Mouse (Mus musculus) limb, embryonic 13.5 days (tissue): ENCODE results near the gene Ift81. TPM values are rescaled to one million over a fixed set of nuclear protein-coding genes. Genes with fewer than 3 reads are reported as not detected.

Experiments
- ATAC-seq: fragments of 200-750 bp; cut with Nextera tagmentation; 2 replicates; pipeline ENCODE4 v1.8.0; 2017; ENCODE audit warnings: low read depth, moderate number of reproducible peaks, moderate TSS enrichment; ENCODE audit not compliant: low FRiP score
- H3K27ac ChIP-seq: fragments of 300-500 bp; sonication (generic); 2 replicates; pipeline ENCODE4 v1.5.1; 2015; ENCODE audit warnings: inconsistent platforms, mild to moderate bottlenecking, moderate library complexity
- H3K27me3 ChIP-seq: fragments of 300-500 bp; sonication (generic); 2 replicates; pipeline ENCODE4 v1.6.1; 2015; ENCODE audit warnings: mild to moderate bottlenecking, inconsistent platforms
- H3K36me3 ChIP-seq: fragments of 300-500 bp; sonication (generic); 2 replicates; pipeline ENCODE4 v1.6.1; 2015; ENCODE audit warnings: inconsistent platforms, mild to moderate bottlenecking, moderate library complexity
- H3K4me1 ChIP-seq: fragments of 300-500 bp; sonication (generic); 2 replicates; pipeline ENCODE4 v1.6.1; 2015; ENCODE audit warnings: inconsistent platforms
- H3K4me2 ChIP-seq: fragments of 300-500 bp; sonication (generic); replicated peaks from 2 replicates; pipeline ENCODE4 v1.6.1; 2015; ENCODE audit warnings: inconsistent platforms, mild to moderate bottlenecking, moderate library complexity
- H3K4me3 ChIP-seq: fragments of 300-500 bp; sonication (generic); 2 replicates; pipeline ENCODE4 v1.5.1; 2015; ENCODE audit warnings: moderate library complexity, mild to moderate bottlenecking, inconsistent platforms
- H3K9ac ChIP-seq: fragments of 300-500 bp; sonication (generic); 2 replicates; pipeline ENCODE4 v1.6.1; 2015; ENCODE audit warnings: mild to moderate bottlenecking, inconsistent platforms
- H3K9me3 ChIP-seq: fragments of 300-500 bp; sonication (generic); 2 replicates; pipeline ENCODE4 v1.6.1; 2016; ENCODE audit warnings: inconsistent platforms
- WGBS: fragments of 180-500 bp; shearing (Covaris S2); methylation state at CpG from one replicate; pipeline ENCODE4 v1.1.7; 2015; 5-methylcytosine and 5-hydroxymethylcytosine counted together
- polyA plus RNA-seq: library from polyadenylated mRNA; unstranded; fragments of >200 nt; fragmentation: Nextera tagmentation; extraction: Ambion mirVana; gene quantifications from 2 replicates; pipeline ENCODE4 v1.2.1, GENCODE M21; 2015

Gene Ift81
- polyA plus RNA-seq, 1 experiment from 2014 or later = 50.7 TPM

DNA sequence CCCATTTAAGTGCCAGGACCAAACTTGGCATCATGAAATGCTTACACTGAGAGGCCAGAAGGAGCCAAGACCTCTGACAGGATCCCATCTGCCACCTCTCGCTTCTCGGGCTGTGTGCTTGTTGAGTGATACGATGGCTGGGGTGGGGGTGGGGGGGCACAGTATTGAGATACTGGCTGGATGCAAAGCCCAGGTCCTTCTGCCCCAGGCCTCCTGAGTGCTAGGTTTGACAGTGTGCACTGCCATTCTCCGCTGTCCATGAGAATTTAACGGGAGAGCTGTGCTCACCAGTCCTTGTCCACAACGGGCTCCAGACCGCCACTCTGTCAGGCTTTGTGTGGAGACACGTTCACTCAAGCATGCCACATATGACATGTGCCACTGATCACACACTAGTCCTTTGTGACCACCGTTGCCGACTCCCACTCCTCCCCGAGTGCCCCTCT, 105.4 kb downstream of the Ift81 start:
- H3K27ac ChIP-seq = no peak overlapping the region
- H3K4me3 ChIP-seq = no peak overlapping the region
- H3K27me3 ChIP-seq = no peaks in the 10 kb centered on the region
- 92% methylated on average over 11 of the region's 11 CpGs for WGBS
- no peaks in the 10 kb centered on the region for H3K36me3 ChIP-seq
- no peak overlapping the region for H3K9ac ChIP-seq
- H3K4me1 ChIP-seq = peaks cover 26% of the 10 kb centered on the region
- H3K4me2 ChIP-seq = no peak overlapping the region
- no peaks in the 10 kb centered on the region for H3K9me3 ChIP-seq
- no peak for ATAC-seq

DNA sequence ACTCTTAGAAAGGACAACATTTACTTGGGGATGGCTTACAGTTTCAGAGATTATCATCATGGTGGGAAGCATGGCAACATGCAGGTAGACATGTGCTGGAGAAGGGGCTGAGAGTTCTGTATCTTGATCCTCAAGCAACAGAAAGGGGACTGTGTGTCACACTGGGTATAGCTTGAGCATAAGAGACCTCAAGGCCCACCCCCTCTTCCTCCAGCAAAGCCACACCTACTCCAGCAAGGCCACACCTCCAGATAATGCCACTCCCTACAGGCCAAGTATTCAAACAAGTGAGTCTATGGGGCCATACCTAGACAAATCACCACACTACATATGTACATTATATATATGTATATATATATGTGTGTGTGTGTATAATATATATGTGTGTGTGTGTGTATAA, 106.9 kb downstream of the Ift81 start:
- Histone ChIP-seq H3K4me2 (no peak overlapping the region), H3K4me1 (peaks cover 34% of the 10 kb centered on the region), H3K36me3 (no peaks in the 10 kb centered on the region), H3K4me3 (no peak overlapping the region), H3K27ac (no peak overlapping the region), H3K9me3 (no peaks in the 10 kb centered on the region), H3K27me3 (no peaks in the 10 kb centered on the region), H3K9ac (no peak overlapping the region)
- ATAC-seq = no peak

DNA sequence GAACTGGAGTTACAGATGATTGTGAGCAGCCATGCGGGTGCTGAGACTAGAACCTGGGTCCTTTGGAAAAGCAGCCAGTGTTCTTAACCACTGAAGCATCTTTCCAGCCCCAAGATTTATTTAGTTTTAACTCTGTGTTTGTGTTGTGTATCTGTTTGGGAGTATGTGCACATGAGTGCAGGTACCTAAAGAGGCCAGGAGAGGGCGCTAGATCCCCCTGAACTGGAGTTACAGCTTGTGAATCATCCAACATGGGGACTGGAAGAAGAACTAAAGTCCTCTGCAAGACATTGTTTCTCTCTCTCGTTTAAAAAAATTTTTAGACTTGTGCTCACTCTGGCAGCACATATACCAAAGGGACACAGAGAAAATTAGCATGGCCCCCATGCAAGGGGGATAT, 107.9 kb downstream of the Ift81 start:
- H3K4me1 ChIP-seq = peaks cover 25% of the 10 kb centered on the region

DNA sequence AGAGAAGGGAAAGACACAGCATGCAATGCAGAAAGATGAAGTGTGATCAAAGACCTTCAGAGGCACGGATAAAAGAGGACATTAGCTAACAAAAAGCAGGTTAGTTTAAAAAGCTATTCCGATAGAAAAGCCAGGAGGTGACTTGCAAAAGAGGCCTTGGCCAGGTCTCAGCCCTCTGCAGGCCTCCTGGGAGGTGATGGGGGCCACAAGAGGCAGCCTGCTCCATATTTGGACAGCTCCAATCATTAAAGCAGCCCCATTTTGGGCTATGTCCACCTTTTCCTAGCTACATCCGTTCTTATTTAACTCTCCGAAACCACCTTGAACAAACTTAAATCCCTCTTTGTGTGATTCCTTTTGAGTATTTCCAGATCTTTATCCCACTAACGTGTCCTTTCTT, 108.8 kb downstream of the Ift81 start:
- no peak overlapping the region for H3K9ac ChIP-seq
- H3K36me3 ChIP-seq = no peaks in the 10 kb centered on the region
- H3K4me2 ChIP-seq = no peak overlapping the region
- no peak for ATAC-seq
- WGBS = 54% methylated on average over 5 of the region's 5 CpGs
- no peak overlapping the region for H3K4me3 ChIP-seq
- no peaks in the 10 kb centered on the region for H3K27me3 ChIP-seq
- H3K4me1 ChIP-seq = peaks cover 16% of the 10 kb centered on the region
- H3K27ac ChIP-seq = no peak overlapping the region
- H3K9me3 ChIP-seq = no peaks in the 10 kb centered on the region

More for the DNA sequence above, 107.9 kb downstream of the Ift81 start:
- Histone ChIP-seq H3K36me3 (no peaks in the 10 kb centered on the region), H3K4me3 (no peak overlapping the region), H3K27ac (no peak overlapping the region), H3K27me3 (no peaks in the 10 kb centered on the region), H3K9ac (no peak overlapping the region), H3K9me3 (no peaks in the 10 kb centered on the region), H3K4me2 (no peak overlapping the region)
- no peak for ATAC-seq
- 89% methylated on average over 3 of the region's 3 CpGs for WGBS

DNA sequence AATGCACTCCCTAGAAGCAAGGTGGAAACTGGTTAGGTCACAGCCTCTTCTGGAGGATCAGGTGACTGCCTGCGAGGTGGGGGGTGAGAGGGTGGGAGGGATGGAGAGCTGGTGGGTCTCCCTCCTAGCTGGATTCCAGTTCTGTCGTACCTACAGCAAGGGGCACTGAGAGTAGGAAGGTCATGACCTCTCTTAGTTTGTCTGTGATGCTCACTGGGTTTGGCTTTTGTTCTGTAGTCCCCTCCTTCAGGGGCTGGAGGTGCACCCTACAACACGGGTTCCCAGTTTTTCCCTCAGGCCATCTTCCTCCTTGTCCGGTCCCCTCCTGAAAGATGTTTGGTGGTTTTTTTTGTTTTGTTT, 110.6 kb downstream of the Ift81 start:
- 36% methylated on average over 4 of the region's 4 CpGs for WGBS
- no peak overlapping the region for H3K27ac ChIP-seq
- ATAC-seq = no peak

DNA sequence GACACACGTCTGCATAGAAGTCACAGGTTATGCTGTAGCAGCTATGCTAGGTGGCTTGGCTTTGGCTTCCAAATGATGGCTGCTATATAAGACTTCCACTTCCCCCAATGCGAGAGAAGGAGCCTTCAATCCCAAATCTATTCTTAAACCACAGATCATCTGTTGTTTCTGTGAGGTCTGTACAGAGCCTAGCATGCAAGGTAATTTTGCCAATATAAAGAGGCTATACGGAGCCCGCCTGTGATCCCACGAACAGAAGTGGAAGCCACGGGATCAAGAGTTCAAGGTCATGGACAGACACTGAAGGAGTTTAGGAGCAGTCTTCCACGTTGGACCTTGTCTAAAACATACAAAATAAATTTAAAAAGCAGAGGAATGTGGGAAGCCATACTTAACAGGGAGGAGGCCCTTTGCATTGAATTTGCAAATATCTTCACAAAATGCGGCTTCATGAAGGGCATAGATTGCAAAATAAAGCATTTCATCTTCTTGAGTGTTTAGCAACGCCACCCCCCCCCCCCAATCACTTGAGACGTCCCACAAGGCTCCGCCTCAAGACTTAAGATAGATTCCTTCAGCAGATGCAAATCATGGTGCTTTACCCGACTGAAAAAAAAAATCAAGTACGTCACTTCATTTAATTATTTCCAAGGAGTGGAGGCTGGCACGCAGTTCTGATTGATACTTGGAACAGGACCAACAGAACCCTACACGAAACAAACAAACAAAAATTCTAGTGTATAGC, 111.1 kb downstream of the Ift81 start:
- Histone ChIP-seq H3K27ac (no peak overlapping the region), H3K9me3 (no peaks in the 10 kb centered on the region), H3K9ac (peak overlapping the region; percentile 86), H3K36me3 (0 out of 2 replicates have a peak, but pooled peaks cover 2% of the 10 kb centered on the region), H3K4me3 (peak overlapping the region; percentile 95), H3K27me3 (no peaks in the 10 kb centered on the region), H3K4me1 (peaks cover 31% of the 10 kb centered on the region), H3K4me2 (peak overlapping the region; percentile 83)
- 47% methylated on average over 15 of the region's 15 CpGs for WGBS
- no peak for ATAC-seq

More for the DNA sequence above, 110.6 kb downstream of the Ift81 start:
- no peak overlapping the region for H3K4me2 ChIP-seq
- H3K9me3 ChIP-seq = no peaks in the 10 kb centered on the region
- no peak overlapping the region for H3K9ac ChIP-seq
- H3K4me1 ChIP-seq = peaks cover 27% of the 10 kb centered on the region
- H3K4me3 ChIP-seq = no peak overlapping the region
- H3K27me3 ChIP-seq = no peaks in the 10 kb centered on the region
- H3K36me3 ChIP-seq = no peaks in the 10 kb centered on the region

DNA sequence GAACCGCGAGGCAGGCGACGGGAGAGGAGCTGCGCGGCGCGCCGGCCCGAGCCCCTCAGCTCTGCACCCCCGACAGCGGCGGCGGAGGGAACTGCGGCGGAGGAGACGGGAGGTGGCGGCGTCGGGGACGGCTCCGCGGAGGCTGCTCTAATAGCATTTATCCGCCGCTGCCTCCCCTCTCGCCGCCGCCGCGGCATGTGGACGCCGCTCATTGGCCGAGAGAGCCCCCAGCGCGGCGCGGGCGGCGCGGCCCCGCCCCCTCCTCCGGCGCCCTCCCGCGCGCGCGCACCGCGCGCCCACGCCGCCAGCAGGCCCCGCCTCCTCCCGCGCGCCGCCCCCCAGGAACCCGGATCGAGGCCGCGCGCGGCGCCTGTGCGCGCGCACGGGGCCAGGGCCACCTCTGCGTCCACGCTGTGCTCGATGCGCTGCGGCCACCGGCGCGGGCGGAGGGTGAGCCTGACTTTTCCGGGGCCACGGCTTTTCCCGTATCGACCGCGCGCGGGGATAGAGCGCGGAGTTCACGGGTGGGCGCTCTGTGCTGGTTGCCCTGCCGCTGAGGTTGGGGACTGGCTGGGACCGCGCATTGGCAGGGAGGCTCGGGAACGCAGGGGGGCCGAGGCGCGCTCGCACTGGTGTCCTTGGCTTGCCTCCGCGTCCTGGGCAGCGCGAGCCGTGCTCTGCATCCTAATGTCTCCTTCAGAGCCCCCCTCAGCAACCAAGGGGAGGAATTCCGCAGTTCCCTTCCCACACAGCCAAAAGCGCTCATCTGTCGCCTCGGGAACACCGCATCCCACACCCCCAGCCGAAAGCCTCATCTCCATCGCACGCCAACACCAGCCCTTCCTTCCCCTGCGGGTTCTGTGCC, 112.0 kb downstream of the Ift81 start, which contains the start of gene Atp2a2:
Gene Atp2a2, minus strand, starts transcription at position 149 of the 865 bp plus-strand sequence.
- peak within 1 kb of the TSS; percentile 98 for H3K9ac ChIP-seq
- H3K4me3 ChIP-seq = peak within 1 kb of the TSS; percentile 95
- 0 out of 2 replicates have a peak, but pooled peaks cover 8% of the 10 kb centered on the region for H3K36me3 ChIP-seq
- no peaks in the 10 kb centered on the region for H3K27me3 ChIP-seq
- peak; percentile 95 for ATAC-seq
- no peaks in the 10 kb centered on the region for H3K9me3 ChIP-seq
- WGBS = 1% methylated on average over 58 of the region's 113 CpGs
- peaks cover 38% of the 10 kb centered on the region for H3K4me1 ChIP-seq
- H3K4me2 ChIP-seq = peak within 1 kb of the TSS; percentile 83
- H3K27ac ChIP-seq = peak within 1 kb of the TSS; percentile 99

DNA sequence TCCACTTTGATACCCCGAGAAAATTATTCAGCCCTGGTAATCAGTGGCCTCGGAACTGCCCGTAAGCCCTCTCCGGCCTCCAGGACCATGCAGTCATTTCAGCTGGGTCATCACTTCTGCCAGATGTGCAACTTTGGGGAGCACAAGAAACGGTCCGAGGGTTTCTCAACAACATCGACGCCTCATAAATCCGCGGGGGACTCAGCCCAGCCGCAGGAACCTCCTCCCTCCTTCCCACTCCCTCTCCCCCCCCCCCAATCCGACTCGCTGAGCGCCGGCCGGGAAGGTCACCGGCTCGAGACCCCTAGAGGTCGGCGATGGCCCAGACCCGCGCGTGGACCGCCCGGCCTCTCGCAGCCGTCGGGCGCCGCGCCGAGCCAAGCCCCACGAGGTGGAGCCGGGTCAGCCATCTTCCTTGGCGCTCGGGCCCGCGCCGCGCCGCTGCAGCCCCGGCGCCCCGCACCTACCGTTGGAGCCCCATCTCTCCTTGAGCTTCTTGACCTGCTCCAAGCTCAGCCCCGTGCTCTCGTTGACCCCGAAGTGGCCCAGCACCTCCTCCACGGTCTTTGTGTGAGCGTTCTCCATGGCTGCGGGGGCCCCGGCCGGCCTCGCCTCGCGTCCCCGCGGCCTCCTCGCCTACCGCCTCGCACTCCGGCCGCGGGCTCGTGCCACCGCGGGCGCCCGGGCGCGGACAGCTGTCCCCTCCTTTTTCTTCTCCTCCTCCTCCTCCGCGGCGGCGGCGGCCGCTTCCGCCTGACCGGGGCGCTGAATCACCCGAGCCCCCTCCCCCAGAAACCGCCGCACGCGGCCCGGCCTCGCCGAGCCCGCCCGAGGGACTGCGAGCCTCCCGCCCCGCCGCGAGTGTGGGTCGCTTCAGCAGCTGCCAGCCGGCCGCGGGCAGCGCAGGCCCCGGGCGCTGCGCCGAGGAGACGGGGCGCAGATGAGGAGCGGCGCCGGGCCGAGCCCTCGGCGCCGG, 112.9 kb downstream of the Ift81 start:
- ATAC-seq = peak; percentile 46
- Histone ChIP-seq H3K4me3 (peak overlapping the region; percentile 95), H3K4me1 (peaks cover 43% of the 10 kb centered on the region), H3K4me2 (peak overlapping the region; percentile 69), H3K27me3 (no peaks in the 10 kb centered on the region), H3K36me3 (peaks cover 14% of the 10 kb centered on the region), H3K9me3 (no peaks in the 10 kb centered on the region), H3K27ac (peak overlapping the region; percentile 99), H3K9ac (peak overlapping the region; percentile 98)
- under 1% methylated on average over 107 of the region's 113 CpGs for WGBS

DNA sequence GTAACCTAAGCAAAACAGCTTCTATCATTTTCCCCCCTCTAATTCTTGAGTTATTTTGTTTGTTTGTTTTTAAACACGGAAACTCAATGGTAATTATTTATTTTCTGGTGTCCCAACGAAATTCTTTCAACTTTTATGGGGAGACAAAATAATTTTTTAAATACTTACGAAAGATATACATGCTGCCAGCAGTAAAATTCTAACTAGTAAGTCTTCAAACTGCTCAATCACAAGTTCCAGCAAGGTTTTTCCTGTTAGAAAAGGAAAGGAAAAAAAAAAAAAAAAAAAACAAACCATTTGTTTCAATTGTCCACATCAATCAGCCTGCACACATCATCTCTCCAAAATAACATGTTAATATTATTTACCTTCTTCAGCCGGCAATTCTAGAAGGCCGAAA, 113.8 kb downstream of the Ift81 start:
- Histone ChIP-seq H3K36me3 (peaks cover 21% of the 10 kb centered on the region), H3K4me2 (peak overlapping the region; percentile 69), H3K27ac (no peak overlapping the region), H3K4me3 (peak overlapping the region; percentile 95), H3K27me3 (no peaks in the 10 kb centered on the region), H3K4me1 (peaks cover 43% of the 10 kb centered on the region), H3K9me3 (no peaks in the 10 kb centered on the region), H3K9ac (peak overlapping the region; percentile 98)
- WGBS = 28% methylated on average over 5 of the region's 5 CpGs
- ATAC-seq = no peak
